Mouse (Mus musculus): ENCODE results near the gene Vmn1r217. TPM values are rescaled to one million over a fixed set of nuclear protein-coding genes. Genes with fewer than 3 reads are reported as not detected.

The Vmn1r217 gene
- polyA plus RNA-seq (2014; fragmentation: Illumina TruSeq; extraction: RNeasy Lipid Tissue Mini Kit (QIAGEN cat#74804); ENCODE audit: low read depth, low replicate concordance) = not detected

DNA sequence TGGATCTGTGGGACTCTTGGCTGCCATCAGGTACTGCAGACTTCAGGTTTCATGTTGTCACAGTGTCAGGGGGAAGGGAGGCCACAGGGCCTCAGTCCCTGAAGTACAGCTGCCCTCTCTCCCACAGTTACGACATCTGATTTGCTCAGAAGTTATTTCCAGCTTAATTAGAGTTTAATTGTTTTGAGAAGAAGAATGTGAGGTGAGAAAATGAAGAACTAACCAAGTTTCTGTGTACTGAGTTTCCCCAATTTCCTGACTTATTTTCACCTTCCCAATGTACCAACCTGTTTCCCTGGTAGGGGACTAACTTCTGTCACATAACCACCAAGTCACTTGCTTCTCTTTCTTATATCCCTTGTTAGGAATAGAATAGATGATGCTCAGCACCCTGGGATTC is at the start of gene Vmn1r217:
Vmn1r217 (minus strand) TSS at position 101 of the 400 bp plus-strand sequence.

DNA sequence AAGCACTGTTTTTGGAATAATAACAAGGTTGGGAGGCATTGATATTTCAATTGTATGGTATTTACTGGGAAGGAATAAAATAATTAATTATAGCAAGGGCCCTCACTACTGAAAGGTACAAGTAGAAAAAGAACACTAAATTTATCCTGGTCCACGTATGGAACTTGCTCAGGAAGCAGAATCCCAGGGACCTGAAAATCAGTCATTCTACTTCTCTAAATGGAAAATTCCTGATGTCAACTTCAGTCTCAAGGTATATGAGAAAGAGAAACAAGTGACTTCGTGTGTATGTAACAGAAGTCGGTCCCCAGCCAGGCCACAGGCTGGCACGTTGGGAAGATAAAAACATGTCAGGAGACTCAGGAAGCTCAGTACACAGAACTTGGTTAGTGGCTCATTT is 41.0 kb upstream of the Vmn1r217 start, which contains the start of gene Vmn1r219:
Vmn1r219 (plus strand) TSS at position 301 of the 400 bp plus-strand sequence.

DNA sequence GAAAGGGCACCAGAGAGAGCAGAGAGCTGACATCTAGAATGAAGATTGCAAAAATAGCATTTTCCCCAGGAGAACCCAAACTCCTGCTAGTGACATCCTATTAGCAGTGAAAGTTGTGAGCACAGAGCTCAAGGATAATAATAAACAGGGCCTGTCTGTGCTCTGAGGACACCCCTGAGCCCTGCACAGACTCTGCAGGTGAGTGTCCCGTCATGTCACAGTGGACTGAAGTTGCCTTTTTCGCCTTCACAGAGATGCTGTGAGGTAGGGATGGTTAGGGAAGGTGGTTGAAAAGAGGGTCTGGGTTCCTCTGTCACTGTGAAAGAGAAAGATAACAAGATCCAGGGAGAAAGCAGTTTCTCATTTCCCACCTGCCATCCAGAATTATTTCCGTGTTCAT is 15.1 kb upstream of the Vmn1r217 start, which contains the start of gene Vmn1r218:
Vmn1r218 (plus strand) TSS at position 57 of the 400 bp plus-strand sequence.

GRCm38 (mm10) chr13:23067725-23068124 is 50.3 kb downstream of the Vmn1r217 start, which contains the start of gene Vmn1r215:
Vmn1r215 (plus strand) TSS chr13:23068025.

Other genes starting within 250 kb of the Vmn1r217 start
- not detected for gene Vmn1r212, start 234.0 kb downstream of the Vmn1r217 start, polyA plus RNA-seq (2014; fragmentation: Illumina TruSeq; extraction: RNeasy Lipid Tissue Mini Kit (QIAGEN cat#74804); ENCODE audit: low read depth, low replicate concordance)
- gene Vmn1r213, start 110.6 kb downstream of the Vmn1r217 start, polyA plus RNA-seq (2014; fragmentation: Illumina TruSeq; extraction: RNeasy Lipid Tissue Mini Kit (QIAGEN cat#74804); ENCODE audit: low read depth, low replicate concordance) = not detected
- not detected for gene Vmn1r214, start 87.8 kb downstream of the Vmn1r217 start, polyA plus RNA-seq (2014; fragmentation: Illumina TruSeq; extraction: RNeasy Lipid Tissue Mini Kit (QIAGEN cat#74804); ENCODE audit: low read depth, low replicate concordance)
- gene Vmn1r215, start 50.2 kb downstream of the Vmn1r217 start, polyA plus RNA-seq (2014; fragmentation: Illumina TruSeq; extraction: RNeasy Lipid Tissue Mini Kit (QIAGEN cat#74804); ENCODE audit: low read depth, low replicate concordance) = not detected
- gene Vmn1r218, start 14.9 kb upstream of the Vmn1r217 start, polyA plus RNA-seq (2014; fragmentation: Illumina TruSeq; extraction: RNeasy Lipid Tissue Mini Kit (QIAGEN cat#74804); ENCODE audit: low read depth, low replicate concordance) = not detected
- not detected for gene Vmn1r219, start 41.1 kb upstream of the Vmn1r217 start, polyA plus RNA-seq (2014; fragmentation: Illumina TruSeq; extraction: RNeasy Lipid Tissue Mini Kit (QIAGEN cat#74804); ENCODE audit: low read depth, low replicate concordance)
- not detected for gene Vmn1r220, start 69.7 kb upstream of the Vmn1r217 start, polyA plus RNA-seq (2014; fragmentation: Illumina TruSeq; extraction: RNeasy Lipid Tissue Mini Kit (QIAGEN cat#74804); ENCODE audit: low read depth, low replicate concordance)
- not detected for gene Vmn1r221, start 95.9 kb upstream of the Vmn1r217 start, polyA plus RNA-seq (2014; fragmentation: Illumina TruSeq; extraction: RNeasy Lipid Tissue Mini Kit (QIAGEN cat#74804); ENCODE audit: low read depth, low replicate concordance)
- gene Vmn1r222, start 117.7 kb upstream of the Vmn1r217 start, polyA plus RNA-seq (2014; fragmentation: Illumina TruSeq; extraction: RNeasy Lipid Tissue Mini Kit (QIAGEN cat#74804); ENCODE audit: low read depth, low replicate concordance) = not detected
- gene Vmn1r223, start 128.9 kb upstream of the Vmn1r217 start, polyA plus RNA-seq (2014; fragmentation: Illumina TruSeq; extraction: RNeasy Lipid Tissue Mini Kit (QIAGEN cat#74804); ENCODE audit: low read depth, low replicate concordance) = not detected

Measured in heart, adult 10 weeks (tissue).